Mouse (Mus musculus): ENCODE data around the gene Hist1h2bl. TPM values are rescaled to one million over a fixed set of nuclear protein-coding genes. Genes with fewer than 3 reads are reported as not detected.

Hist1h2bl gene
- not detected for polyA plus RNA-seq (2017; shearing (Covaris generic))

- peak; percentile 88 for ATAC-seq
Measured at GRCm38 (mm10) chr13:21715864-21716539, at the start of gene Hist1h2bl, which contains the start of gene Hist1h2ai. Hist1h2bl (minus strand) TSS chr13:21716143. Hist1h2ai (plus strand) TSS chr13:21716422.

- ATAC-seq, result no peak
Measured at GRCm38 (mm10) chr13:21755707-21756106, 39.8 kb upstream of the Hist1h2bl start.

DNA sequence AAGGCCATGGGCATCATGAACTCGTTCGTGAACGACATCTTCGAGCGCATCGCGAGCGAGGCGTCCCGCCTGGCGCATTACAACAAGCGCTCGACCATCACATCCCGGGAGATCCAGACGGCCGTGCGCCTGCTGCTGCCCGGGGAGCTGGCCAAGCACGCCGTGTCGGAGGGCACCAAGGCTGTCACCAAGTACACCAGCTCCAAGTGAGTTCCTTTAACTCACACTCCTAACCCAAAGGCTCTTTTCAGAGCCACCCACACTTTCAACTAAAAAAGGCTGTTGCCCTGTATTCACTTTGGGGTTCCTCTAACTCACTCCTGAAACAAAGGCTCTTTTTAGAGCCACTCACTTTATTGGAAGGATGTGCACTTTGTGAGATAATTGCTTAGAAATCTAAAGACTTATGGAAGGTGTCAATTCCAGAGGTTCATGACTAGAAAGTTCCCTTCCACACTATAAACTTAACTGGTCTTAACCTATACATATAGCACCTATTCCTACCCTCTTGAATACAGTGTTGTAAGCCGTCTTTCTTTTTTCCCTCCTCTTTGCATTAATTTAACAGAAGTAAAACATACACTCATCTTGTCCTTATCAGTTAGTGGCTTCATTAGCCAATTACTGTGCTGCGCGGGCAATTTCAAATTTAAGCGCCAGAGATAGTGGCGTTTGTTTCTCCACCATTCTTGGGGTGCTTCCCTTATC lies 38.5 kb upstream of the Hist1h2bl start:
- ATAC-seq, result peak; percentile 1

DNA sequence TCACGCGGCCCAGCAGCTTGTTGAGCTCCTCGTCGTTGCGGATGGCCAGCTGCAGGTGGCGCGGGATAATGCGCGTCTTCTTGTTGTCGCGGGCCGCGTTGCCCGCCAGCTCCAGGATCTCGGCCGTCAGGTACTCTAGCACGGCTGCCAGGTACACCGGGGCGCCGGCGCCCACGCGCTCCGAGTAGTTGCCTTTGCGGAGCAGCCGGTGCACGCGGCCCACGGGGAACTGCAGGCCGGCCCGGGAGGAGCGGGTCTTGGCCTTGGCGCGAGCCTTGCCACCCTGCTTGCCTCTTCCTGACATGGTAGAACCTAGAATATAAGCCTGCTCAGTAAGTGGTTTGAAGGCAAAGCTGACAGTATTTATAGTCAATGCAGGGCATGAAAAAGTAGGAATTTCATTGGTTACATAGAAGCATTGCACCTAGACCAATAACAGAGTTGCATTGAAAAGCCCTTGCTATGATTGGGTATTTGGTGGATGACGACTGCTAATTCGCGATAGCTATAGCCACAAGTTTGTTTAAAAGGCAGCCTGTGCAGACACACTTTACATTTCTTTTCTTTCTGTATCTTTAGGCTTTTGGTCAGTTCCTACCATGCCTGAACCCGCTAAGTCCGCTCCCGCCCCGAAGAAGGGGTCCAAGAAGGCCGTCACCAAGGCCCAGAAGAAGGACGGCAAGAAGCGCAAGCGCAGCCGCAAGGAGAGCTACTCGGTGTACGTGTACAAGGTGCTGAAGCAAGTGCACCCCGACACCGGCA lies 37.8 kb upstream of the Hist1h2bl start, which contains the start of the genes Hist1h2ak and Hist1h2bn:
Hist1h2ak (minus strand) TSS at position 304 of the 762 bp plus-strand sequence.
Hist1h2bn (plus strand) TSS at position 600 of the 762 bp plus-strand sequence.
- peak; percentile 90 for ATAC-seq

- ATAC-seq, result no peak
Measured at GRCm38 (mm10) chr13:21753051-21753523, 37.1 kb upstream of the Hist1h2bl start.

GRCm38 (mm10) chr13:21752356-21752755 lies 36.4 kb upstream of the Hist1h2bl start:
- no peak for ATAC-seq

- no peak for ATAC-seq
Measured at GRCm38 (mm10) chr13:21751827-21752226, 35.9 kb upstream of the Hist1h2bl start.

- no peak for ATAC-seq
Measured at GRCm38 (mm10) chr13:21751417-21751816, 35.5 kb upstream of the Hist1h2bl start.

- ATAC-seq, result peak; percentile 52
Measured at GRCm38 (mm10) chr13:21750159-21751017, 34.4 kb upstream of the Hist1h2bl start, which contains the start of gene Hist1h4k. Hist1h4k (minus strand) TSS chr13:21750505.

GRCm38 (mm10) chr13:21749387-21750158 lies 33.6 kb upstream of the Hist1h2bl start:
- no peak for ATAC-seq

- ATAC-seq, result no peak
Measured at GRCm38 (mm10) chr13:21745006-21745405, 29.1 kb upstream of the Hist1h2bl start.

DNA sequence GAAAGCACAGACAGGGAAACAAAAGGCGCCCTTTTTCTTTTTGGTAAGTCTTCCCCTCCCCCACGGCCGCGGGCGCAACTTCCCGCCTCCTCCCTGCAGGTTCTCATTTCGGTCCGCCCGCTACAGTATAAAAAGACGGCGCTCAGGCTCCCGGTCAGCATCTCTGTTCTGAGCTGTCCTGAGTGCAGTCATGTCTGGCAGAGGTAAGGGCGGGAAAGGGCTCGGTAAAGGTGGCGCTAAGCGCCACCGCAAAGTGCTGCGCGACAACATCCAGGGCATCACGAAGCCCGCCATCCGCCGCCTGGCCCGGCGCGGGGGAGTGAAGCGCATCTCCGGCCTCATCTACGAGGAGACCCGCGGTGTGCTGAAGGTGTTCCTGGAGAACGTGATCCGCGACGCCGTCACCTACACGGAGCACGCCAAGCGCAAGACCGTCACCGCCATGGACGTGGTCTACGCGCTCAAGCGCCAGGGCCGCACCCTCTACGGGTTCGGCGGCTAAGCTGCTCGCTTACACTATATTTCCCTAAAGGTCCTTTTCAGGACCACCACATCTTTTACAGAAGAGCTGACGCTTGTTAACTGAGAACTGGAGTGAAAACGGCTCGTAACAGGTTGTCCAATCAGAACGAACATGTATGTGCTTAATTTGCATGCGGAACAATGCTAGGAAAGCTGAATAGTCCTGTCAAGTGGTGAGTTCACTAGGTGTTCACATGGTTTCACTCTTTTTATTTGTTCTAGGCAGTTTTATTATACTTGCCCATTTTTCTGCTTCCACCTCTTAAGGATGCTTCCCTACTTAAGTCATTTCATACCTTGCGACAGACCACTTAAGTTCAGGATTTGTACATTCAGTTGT lies 19.2 kb upstream of the Hist1h2bl start, which contains the start of gene Hist1h4j:
Hist1h4j (plus strand) TSS at position 159 of the 862 bp plus-strand sequence.
- peak; percentile 66 for ATAC-seq

DNA sequence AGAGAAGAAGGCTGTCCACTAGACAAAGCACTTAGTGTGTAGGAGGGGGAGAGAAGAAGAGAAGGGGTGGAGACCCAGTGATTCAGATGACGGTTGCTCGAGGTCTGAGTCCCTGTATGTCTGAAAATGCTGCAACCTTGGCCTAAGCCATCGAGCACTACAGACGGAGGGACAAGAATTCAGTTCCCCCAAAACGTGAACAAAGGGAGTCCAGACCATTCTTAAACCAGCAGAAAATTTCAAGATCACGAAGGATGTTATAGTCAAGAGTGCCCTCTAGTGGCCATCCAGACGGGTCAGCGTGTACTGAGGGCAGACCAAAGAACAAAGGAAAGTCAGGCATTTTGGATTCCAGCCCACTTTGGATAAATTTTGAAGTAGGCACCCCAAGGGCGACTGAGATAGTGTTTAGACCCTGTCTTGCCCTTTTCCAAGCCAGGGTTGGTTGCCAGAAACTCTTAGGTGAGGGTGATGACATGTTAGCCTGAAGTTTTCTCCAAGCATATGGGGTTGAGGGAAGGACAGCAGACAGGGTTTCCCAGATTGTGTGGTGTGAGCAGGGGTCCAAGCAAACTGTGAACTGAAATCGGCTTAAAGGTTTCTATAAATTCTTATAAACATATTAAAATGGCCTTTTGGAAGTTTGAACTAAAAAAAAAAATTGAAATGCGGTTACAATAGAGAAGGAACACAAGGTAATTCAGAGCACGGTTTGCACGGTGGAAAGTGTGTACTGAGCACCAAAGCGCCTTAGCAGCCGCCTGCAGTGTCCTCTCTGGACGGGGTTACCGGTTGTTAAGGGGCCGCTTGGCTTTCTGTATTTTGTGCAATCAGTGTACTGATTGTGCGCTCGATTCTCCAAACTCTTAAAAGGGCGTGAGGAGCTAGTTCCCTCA lies 18.3 kb upstream of the Hist1h2bl start:
- ATAC-seq, result peak; percentile 56

DNA sequence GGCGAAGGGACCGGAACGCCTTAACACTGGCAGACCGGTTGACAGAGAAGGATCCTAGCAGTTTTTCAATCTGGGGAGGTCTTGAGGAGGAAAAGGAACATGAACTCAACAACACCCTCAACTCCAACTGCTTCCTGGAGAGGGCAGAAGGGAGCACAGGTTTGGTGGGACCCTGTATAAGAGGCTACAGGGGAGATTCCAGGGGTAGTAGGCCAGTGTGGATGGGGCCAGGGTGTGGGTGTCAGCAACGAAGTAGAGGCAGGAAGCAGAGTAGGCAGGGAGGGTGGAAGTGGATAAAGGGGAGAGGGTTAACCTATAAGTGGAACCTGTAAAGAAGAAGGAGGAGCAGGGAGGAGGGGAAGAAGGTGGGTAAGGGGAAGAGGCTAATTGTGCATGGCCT lies 17.5 kb upstream of the Hist1h2bl start:
- ATAC-seq, result no peak

DNA sequence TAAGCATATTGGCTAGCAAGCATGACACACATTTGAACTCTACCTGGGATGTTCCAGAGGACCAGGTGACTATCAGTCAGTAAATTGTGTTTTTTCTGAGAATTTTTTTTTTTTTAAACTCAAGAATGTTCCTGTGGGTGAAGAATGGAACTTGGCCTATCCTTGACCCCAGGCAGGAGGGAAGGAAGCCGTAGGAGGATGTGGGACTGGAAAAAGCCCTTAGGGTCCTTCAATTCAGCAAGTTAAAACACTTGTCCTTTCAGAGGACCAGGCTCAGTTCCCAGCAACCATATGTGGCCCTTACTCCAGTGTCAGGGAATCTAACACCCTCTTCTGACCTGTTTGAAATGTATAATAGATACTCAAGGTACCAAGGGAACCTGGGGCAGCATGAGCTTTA lies 13.6 kb upstream of the Hist1h2bl start:
- ATAC-seq, result no peak

DNA sequence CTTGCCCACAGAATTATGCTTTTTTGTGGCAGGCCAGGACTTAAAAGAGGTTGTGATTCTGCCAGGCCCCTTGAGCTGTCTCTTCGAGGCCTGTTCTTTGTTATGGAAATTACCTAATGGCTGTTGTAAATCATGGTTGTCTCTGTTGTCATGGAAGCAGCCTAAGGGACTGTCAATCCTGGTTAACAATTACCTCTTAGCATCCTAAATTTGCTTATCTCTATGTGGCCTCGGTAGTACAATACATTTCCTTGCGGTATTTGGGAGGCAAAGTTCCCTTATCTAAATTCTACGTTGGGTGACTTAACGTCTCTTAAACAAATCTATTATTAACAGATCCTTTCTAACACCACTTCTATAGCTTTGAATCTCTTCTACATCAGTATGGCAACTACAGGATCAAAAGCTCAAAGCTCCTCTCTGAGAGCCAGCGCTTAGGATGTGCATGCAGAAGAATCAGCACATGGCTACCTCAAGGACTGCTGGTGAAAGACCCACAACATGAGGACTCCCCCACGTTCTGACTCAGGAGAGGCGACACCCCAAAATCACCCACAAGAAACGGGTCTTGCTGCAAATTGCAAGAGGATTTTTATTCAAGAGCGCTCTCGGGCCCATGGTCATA lies 12.1 kb upstream of the Hist1h2bl start:
- no peak for ATAC-seq

GRCm38 (mm10) chr13:21722993-21723836 lies 7.3 kb upstream of the Hist1h2bl start:
- no peak for ATAC-seq
